Mouse (Mus musculus) liver, embryonic 14.5 days (tissue): ENCODE results near the gene Ccdc30.

Experiments
- CTCF ChIP-seq: IDR thresholded peaks from 2 replicates; pipeline ENCODE4 v1.5.1; 2016; ENCODE audit warnings: antibody characterized with exemption, low read depth, control low read depth
- EP300 ChIP-seq: IDR thresholded peaks from 2 replicates; pipeline ENCODE4 v1.6.1; 2016; ENCODE audit warnings: antibody characterized with exemption, low read depth

DNA sequence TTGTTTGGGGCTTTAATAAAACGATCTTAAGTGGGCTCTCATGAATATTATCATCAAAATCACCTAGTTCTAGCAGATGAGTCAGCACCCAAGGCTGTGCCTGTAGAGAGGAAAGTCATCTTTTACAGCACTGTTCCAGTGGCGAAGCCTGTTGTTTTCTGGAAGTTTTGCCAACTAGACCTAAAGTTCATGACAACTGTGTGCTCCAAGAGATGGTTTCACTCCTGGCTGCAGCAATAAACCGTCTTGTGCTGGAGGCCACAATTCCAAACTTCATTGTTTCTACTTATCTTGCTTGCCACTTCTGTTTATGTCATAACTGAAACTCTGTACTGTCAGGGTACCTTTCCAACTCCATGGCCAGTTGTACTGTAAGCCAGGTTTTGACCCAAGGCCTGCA is 1.9 kb upstream of the Ccdc30 start:
- no peak for TF ChIP-seq CTCF
- TF ChIP-seq EP300 = no peak
